9 mouse cellular contexts compared by ENCODE assay signal in the genomic region with DNA sequence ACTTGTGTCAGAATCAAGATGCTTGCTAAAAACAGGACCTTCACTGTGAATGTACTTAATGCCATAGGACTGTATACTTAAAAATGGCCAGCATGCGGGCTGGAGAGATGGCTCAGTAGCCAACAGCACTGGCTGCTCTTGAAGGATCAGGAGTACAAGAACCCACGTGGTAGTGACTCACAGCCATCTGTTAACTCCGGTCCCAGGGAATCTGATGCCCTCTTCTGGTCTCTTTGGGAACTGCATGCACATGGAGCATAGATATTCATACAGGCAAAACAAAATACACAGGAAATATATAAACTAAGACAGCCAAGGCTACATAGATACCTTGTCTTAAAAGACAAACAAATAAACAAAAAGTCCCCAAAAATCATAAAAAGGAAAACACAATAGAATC. TPM values are rescaled to one million over a fixed set of nuclear protein-coding genes. Genes with fewer than 3 reads are reported as not detected.
DNase-seq lines count a peak whose midpoint lies in the region; ATAC-seq and TF ChIP-seq lines count a peak whose summit lies in the region.
"Had no signal": no experiment of that assay in that cellular context is flagged by ENCODE, and none has a peak within 500 bp of the region (broad histone marks: within the 10 kb centered on the region; RNA-seq: fewer than 3 reads in every experiment).

No protein-coding gene starts in this region.

- peak; percentile 49 for TF ChIP-seq CTCF in bone marrow, adult 2 months (IDR thresholded peaks at IDR 0.05; ENCODE audit: control insufficient read depth, insufficient read depth, low read length)
- peak; percentile 85 for TF ChIP-seq CTCF in liver, postnatal 0 days (IDR thresholded peaks at IDR 0.05; ENCODE audit: low read depth)

- peak; percentile 60 for ATAC-seq in liver, postnatal 0 days

- H3K4me1 ChIP-seq in bone marrow, adult 2 months (ENCODE audit: control insufficient read depth, insufficient read depth, low read length): no peaks in the 10 kb centered on the region
- H3K4me1 ChIP-seq in liver, postnatal 0 days (ENCODE audit: insufficient read depth): peaks cover 6% of the 10 kb centered on the region

- no peak for TF ChIP-seq POLR2A in bone marrow, adult 2 months (IDR thresholded peaks at IDR 0.05; ENCODE audit: borderline replicate concordance, control insufficient read depth, low read depth, low read length)

- H3K4me3 ChIP-seq in bone marrow, adult 2 months (replicated peaks; ENCODE audit: control insufficient read depth, low read depth, low read length): no peak overlapping the region
- H3K4me3 ChIP-seq in liver, postnatal 0 days (ENCODE audit: low read depth, low read length): no peak overlapping the region
- H3K4me3 ChIP-seq: hindbrain, embryonic 15.5 days had no signal

- no peak overlapping the region for H3K4me2 ChIP-seq in liver, postnatal 0 days (ENCODE audit: low read depth, low read length)
- H3K4me2 ChIP-seq: hindbrain, embryonic 15.5 days had no signal

- 29% methylated on average over 3 of the region's 3 CpGs for WGBS in bone marrow, adult 2 months
- 42% methylated on average over 3 of the region's 3 CpGs for WGBS in liver, postnatal 0 days (ENCODE audit: insufficient replicate concordance)

- H3K27ac ChIP-seq in bone marrow, adult 2 months (ENCODE audit: control insufficient read depth, insufficient read depth, low read depth, low read length, poor library complexity): no peak overlapping the region
- no peak overlapping the region for H3K27ac ChIP-seq in liver, postnatal 0 days (ENCODE audit: low read depth)
- H3K27ac ChIP-seq: hindbrain, embryonic 15.5 days had no signal

- no peak for TF ChIP-seq EP300 in liver, postnatal 0 days (IDR thresholded peaks at IDR 0.05; ENCODE audit: low read depth)

- H3K9me3 ChIP-seq in liver, postnatal 0 days (ENCODE audit: low read length): no peaks in the 10 kb centered on the region
- H3K9me3 ChIP-seq: hindbrain, embryonic 15.5 days had no signal

- no peak overlapping the region for H3K9ac ChIP-seq in liver, postnatal 0 days (replicated peaks)
- H3K9ac ChIP-seq: hindbrain, embryonic 15.5 days had no signal

- DNase-seq in urinary bladder, adult 18-20 months (ENCODE audit: low spot score in 2 of 2): peak; percentile 52 to 53
- no peak for DNase-seq in urinary bladder, postnatal 10 days (ENCODE audit: low spot score)
- DNase-seq in fibroblast of lung, adult 2 months (ENCODE audit: low read depth): peak; percentile 76
- DNase-seq in kidney, adult 9 months: peak; percentile 91
- peak; percentile 81 for DNase-seq in liver, postnatal 0 days
- DNase-seq in right cerebral cortex, adult 18-20 months: peak; percentile 67
- DNase-seq in yolk sac, embryonic 10.5 days (ENCODE audit: low spot score): peak; percentile 45

- H3K27me3 ChIP-seq in liver, postnatal 0 days (ENCODE audit: insufficient read depth, low read length): no peaks in the 10 kb centered on the region
- H3K27me3 ChIP-seq: hindbrain, embryonic 15.5 days had no signal

- no peaks in the 10 kb centered on the region for H3K36me3 ChIP-seq in liver, postnatal 0 days (replicated peaks; ENCODE audit: insufficient read depth, low read length)

RNA-seq across cellular contexts. Expression of gene Bcdin3d, which starts 5.5 kb away (rescaled TPM):
- polyA plus RNA-seq in bone marrow, adult 2 months (2011; ENCODE audit: insufficient read depth, insufficient read length, low replicate concordance, missing spikeins): 7.2 and 13.4 TPM in 2 replicates
- polyA plus RNA-seq in liver, postnatal 0 days (2015; fragmentation: Nextera tagmentation; extraction: Ambion mirVana): 4.7 and 4.9 TPM in 2 replicates

RNA-seq across cellular contexts. Expression of gene Nckap5l, which starts 11.5 kb away (rescaled TPM):
- 2.2 and 4.0 TPM in 2 replicates for polyA plus RNA-seq in bone marrow, adult 2 months (2011; ENCODE audit: insufficient read depth, insufficient read length, low replicate concordance, missing spikeins)
- polyA plus RNA-seq in liver, postnatal 0 days (2015; fragmentation: Nextera tagmentation; extraction: Ambion mirVana): 0.49 and 0.53 TPM in 2 replicates

RNA-seq across cellular contexts. Expression of gene Faim2, which starts 58.9 kb away (rescaled TPM):
- 0.35 TPM in 1 of 2 replicates, not detected in the other for polyA plus RNA-seq in bone marrow, adult 2 months (2011; ENCODE audit: insufficient read depth, insufficient read length, low replicate concordance, missing spikeins)
- polyA plus RNA-seq in liver, postnatal 0 days (2015; fragmentation: Nextera tagmentation; extraction: Ambion mirVana): not detected in 2 replicates
